Mouse (Mus musculus) liver, embryonic 16.5 days (tissue): Measurements from ENCODE around the gene Col4a6. TPM values are rescaled to one million over a fixed set of nuclear protein-coding genes. Genes with fewer than 3 reads are reported as not detected.
A peak's percentile ranks its signal among the peaks of the same experiment; 100 is the strongest.

ENCODE experiments used
- ATAC-seq: fragments of 200-750 bp; cut with Nextera tagmentation; 2 replicates; pipeline ENCODE4 v1.8.0; 2017; ENCODE audit warnings: low read depth, mild to moderate bottlenecking, moderate number of reproducible peaks, moderate library complexity
- H3K27ac ChIP-seq: fragments of 300-500 bp; sonication (generic); 2 replicates; pipeline ENCODE4 v1.5.1; 2014; ENCODE audit warnings: mild to moderate bottlenecking, low read length
- H3K27me3 ChIP-seq: fragments of 300-500 bp; sonication (generic); 2 replicates; pipeline ENCODE4 v1.6.1; 2014; ENCODE audit warnings: low read depth, low read length, mixed read lengths; ENCODE audit not compliant: control insufficient read depth, insufficient read depth
- H3K36me3 ChIP-seq: fragments of 300-500 bp; sonication (generic); 2 replicates; pipeline ENCODE4 v1.6.1; 2014; ENCODE audit warnings: mild to moderate bottlenecking; ENCODE audit not compliant: control insufficient read depth, insufficient read depth
- H3K4me1 ChIP-seq: fragments of 300-500 bp; sonication (generic); 2 replicates; pipeline ENCODE4 v1.6.1; 2014; ENCODE audit warnings: low read depth, low read length, mixed read lengths; ENCODE audit not compliant: control insufficient read depth
- H3K4me2 ChIP-seq: fragments of 300-500 bp; sonication (generic); 2 replicates; pipeline ENCODE4 v1.6.1; 2014; ENCODE audit warnings: low read depth, low read length, mixed read lengths
- H3K4me3 ChIP-seq: fragments of 300-500 bp; sonication (generic); 2 replicates; pipeline ENCODE4 v1.5.1; 2014; ENCODE audit warnings: low read depth, mild to moderate bottlenecking, low read length
- H3K9ac ChIP-seq: fragments of 300-500 bp; sonication (generic); 2 replicates; pipeline ENCODE4 v1.6.1; 2014; ENCODE audit warnings: low read depth, low read length
- H3K9me3 ChIP-seq: fragments of 300-500 bp; sonication (generic); replicated peaks from 2 replicates; pipeline ENCODE4 v1.6.1; 2016; ENCODE audit warnings: low read length; ENCODE audit not compliant: control insufficient read depth
- WGBS: fragments of 180-500 bp; shearing (Covaris S2); extraction: QIAGEN DNeasy Blood & Tissue Kit; methylation state at CpG from one replicate; pipeline ENCODE4 v1.1.7; 2014; ENCODE audit not compliant: insufficient replicate concordance; 5-methylcytosine and 5-hydroxymethylcytosine counted together
- polyA plus RNA-seq: library from polyadenylated mRNA; unstranded; fragments of >200 nt; fragmentation: Nextera tagmentation; extraction: Ambion mirVana; gene quantifications from 2 replicates; pipeline ENCODE4 v1.2.1, GENCODE M21; 2015

Gene Col4a6
- 0.11 and 0.14 TPM in 2 replicates for polyA plus RNA-seq

- peak within 1 kb of the TSS; percentile 4; the same call in 1 of the 2 replicates for H3K4me2 ChIP-seq
- no peaks in the 10 kb centered on the region for H3K9me3 ChIP-seq
- 18% methylated on average over 16 of the region's 16 CpGs for WGBS
- no peaks in the 10 kb centered on the region for H3K4me1 ChIP-seq
- peaks cover 5% of the 10 kb centered on the region for H3K27me3 ChIP-seq
- no peak for ATAC-seq
- no peaks in the 10 kb centered on the region for H3K36me3 ChIP-seq
- H3K9ac ChIP-seq: no peak within 1 kb of the TSS
- no peak within 1 kb of the TSS for H3K27ac ChIP-seq
- no peak within 1 kb of the TSS for H3K4me3 ChIP-seq
Observed at GRCm38 (mm10) chrX:141473470-141474302, at the start of gene Col4a6. Gene Col4a6 (minus strand): TSS chrX:141474076.

GRCm38 (mm10) chrX:141503125-141503524 is 29.2 kb upstream of the Col4a6 start:
- no peaks in the 10 kb centered on the region for H3K9me3 ChIP-seq
- WGBS: 65% methylated on average over 1 of the region's 1 CpGs

GRCm38 (mm10) chrX:141494545-141494944 is 20.7 kb upstream of the Col4a6 start:
- H3K36me3 ChIP-seq: no peaks in the 10 kb centered on the region
- 56% methylated on average over 4 of the region's 4 CpGs for WGBS
- H3K27ac ChIP-seq: no peak overlapping the region
- no peaks in the 10 kb centered on the region for H3K9me3 ChIP-seq
- H3K4me1 ChIP-seq: no peaks in the 10 kb centered on the region
- H3K27me3 ChIP-seq: no peaks in the 10 kb centered on the region
- no peak overlapping the region for H3K4me3 ChIP-seq
- H3K9ac ChIP-seq: no peak overlapping the region
- no peak for ATAC-seq
- no peak overlapping the region for H3K4me2 ChIP-seq

More at GRCm38 (mm10) chrX:141503125-141503524, 29.2 kb upstream of the Col4a6 start:
- no peak overlapping the region for H3K4me2 ChIP-seq
- no peaks in the 10 kb centered on the region for H3K4me1 ChIP-seq
- H3K36me3 ChIP-seq: no peaks in the 10 kb centered on the region
- H3K9ac ChIP-seq: no peak overlapping the region
- H3K27ac ChIP-seq: no peak overlapping the region
- no peak for ATAC-seq
- H3K27me3 ChIP-seq: no peaks in the 10 kb centered on the region
- no peak overlapping the region for H3K4me3 ChIP-seq

DNA sequence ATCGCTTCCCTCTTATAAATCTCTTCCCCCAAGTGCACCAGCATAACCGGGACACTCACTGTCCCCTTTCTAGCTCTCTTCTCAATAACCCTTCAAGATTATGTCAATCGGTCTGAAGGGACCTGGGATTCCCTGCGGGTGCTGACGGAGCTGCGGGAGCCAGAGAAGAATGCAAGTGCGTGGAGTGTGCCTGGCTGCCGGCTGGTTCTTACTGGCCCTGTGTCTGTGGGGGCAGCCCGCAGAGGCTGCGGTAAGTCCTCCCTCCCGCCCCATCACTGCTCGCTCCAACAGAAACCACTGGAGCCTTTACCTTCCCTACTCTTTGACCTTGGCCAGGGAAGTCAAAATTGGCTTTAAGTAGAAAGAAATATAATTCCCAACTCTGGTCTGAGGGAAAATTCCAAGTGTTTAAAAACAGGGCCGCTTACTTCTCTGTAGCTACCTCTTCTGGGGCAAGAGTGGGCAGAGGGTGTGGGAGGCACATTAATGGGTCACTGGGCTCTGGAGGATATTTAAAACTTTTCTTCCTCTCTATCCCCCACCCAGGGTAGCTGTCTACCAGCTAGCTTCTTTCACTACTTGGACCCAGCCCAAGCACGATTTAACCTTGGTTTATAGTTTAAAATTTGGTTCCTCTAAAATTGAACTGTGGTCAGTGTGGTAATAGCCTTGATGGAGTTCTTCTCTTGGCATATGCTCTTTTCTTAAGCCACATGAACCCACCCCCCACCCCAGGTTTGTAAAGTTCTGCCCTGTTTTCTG is 1.9 kb upstream of the Col4a6 start:
- Histone ChIP-seq H3K9me3 (no peaks in the 10 kb centered on the region), H3K4me2 (peak overlapping the region; percentile 49), H3K27ac (no peak overlapping the region), H3K4me3 (peak overlapping the region; percentile 46), H3K36me3 (no peaks in the 10 kb centered on the region), H3K4me1 (no peaks in the 10 kb centered on the region), H3K9ac (no peak overlapping the region), H3K27me3 (peaks cover 5% of the 10 kb centered on the region)
- no peak for ATAC-seq
- 20% methylated on average over 14 of the region's 14 CpGs for WGBS

- no peaks in the 10 kb centered on the region for H3K4me1 ChIP-seq
- H3K27ac ChIP-seq: no peak within 1 kb of the TSS
- no peaks in the 10 kb centered on the region for H3K36me3 ChIP-seq
- H3K9ac ChIP-seq: no peak within 1 kb of the TSS
- no peak for ATAC-seq
- WGBS: 16% methylated on average over 13 of the region's 13 CpGs
- peak within 1 kb of the TSS; percentile 49 for H3K4me2 ChIP-seq
- peaks cover 5% of the 10 kb centered on the region for H3K27me3 ChIP-seq
- peak within 1 kb of the TSS; percentile 46 for H3K4me3 ChIP-seq
- H3K9me3 ChIP-seq: no peaks in the 10 kb centered on the region
Observed at GRCm38 (mm10) chrX:141475110-141475509, 1.2 kb upstream of the Col4a6 start, which contains the start of gene Col4a5. Gene Col4a5 (plus strand): TSS chrX:141475385.

DNA sequence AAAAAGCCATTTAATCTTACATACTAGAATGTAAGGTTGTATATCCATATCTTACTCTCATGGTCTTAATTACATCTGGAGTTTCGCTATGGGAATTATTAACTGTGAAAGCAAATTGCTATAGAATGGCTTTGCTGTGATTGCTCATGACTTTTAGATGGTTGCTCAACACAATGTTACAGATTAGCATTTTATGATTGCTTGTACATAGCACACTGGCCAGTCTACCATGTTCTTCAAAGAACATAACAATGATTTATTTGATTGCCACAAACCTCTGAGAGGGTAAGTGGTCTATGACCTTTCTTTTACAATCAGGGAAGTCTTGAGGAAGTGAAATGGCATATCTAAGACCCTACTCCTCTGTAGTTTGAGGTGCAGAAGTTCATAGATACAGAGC is 25.9 kb downstream of the Col4a6 start:
- no peaks in the 10 kb centered on the region; the same call in 1 of the 2 replicates for H3K27me3 ChIP-seq
- WGBS: 43% methylated on average over 1 of the region's 1 CpGs
- no peak overlapping the region for H3K4me2 ChIP-seq
- no peak for ATAC-seq
- H3K9ac ChIP-seq: no peak overlapping the region
- no peaks in the 10 kb centered on the region for H3K36me3 ChIP-seq
- H3K4me3 ChIP-seq: no peak overlapping the region
- no peaks in the 10 kb centered on the region for H3K4me1 ChIP-seq
- no peaks in the 10 kb centered on the region for H3K9me3 ChIP-seq
- H3K27ac ChIP-seq: no peak overlapping the region

DNA sequence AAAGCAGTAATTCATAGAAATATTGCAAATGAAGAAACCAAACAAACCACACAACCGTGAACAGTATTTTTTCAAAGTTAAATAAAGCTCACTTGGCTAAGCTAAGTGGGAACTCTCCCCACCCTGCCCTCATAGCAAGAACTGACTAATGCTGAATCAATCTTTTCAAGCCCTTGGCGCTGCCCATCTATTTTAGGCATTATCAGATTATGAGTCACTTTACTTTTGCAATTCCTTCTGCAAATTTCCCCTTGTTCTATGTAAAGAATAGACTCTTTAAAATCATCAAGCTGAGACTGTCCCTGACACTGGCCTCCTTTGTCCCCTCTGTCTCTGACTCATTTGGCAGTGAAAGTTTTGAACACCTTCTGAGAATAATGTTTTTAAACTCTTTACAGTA is 34.5 kb downstream of the Col4a6 start:
- no peak overlapping the region for H3K9ac ChIP-seq
- no peak overlapping the region for H3K27ac ChIP-seq
- H3K4me1 ChIP-seq: no peaks in the 10 kb centered on the region
- no peaks in the 10 kb centered on the region for H3K9me3 ChIP-seq
- 36% methylated on average over 2 of the region's 2 CpGs for WGBS
- no peak overlapping the region for H3K4me3 ChIP-seq
- H3K36me3 ChIP-seq: no peaks in the 10 kb centered on the region
- H3K27me3 ChIP-seq: no peaks in the 10 kb centered on the region; the same call in 1 of the 2 replicates
- ATAC-seq: no peak
- H3K4me2 ChIP-seq: no peak overlapping the region

GRCm38 (mm10) chrX:141436780-141437179 is 37.1 kb downstream of the Col4a6 start:
- no peak overlapping the region for H3K9ac ChIP-seq
- no peak overlapping the region for H3K27ac ChIP-seq
- no peaks in the 10 kb centered on the region; the same call in 1 of the 2 replicates for H3K27me3 ChIP-seq
- ATAC-seq: no peak
- H3K36me3 ChIP-seq: no peaks in the 10 kb centered on the region
- H3K4me1 ChIP-seq: no peaks in the 10 kb centered on the region
- H3K9me3 ChIP-seq: no peaks in the 10 kb centered on the region
- no peak overlapping the region for H3K4me3 ChIP-seq
- no peak overlapping the region for H3K4me2 ChIP-seq
- 65% methylated on average over 6 of the region's 6 CpGs for WGBS

GRCm38 (mm10) chrX:141415318-141415717 is 58.6 kb downstream of the Col4a6 start:
- 50% methylated on average over 2 of the region's 2 CpGs for WGBS
- Histone ChIP-seq H3K4me2 (no peak overlapping the region), H3K9me3 (no peaks in the 10 kb centered on the region), H3K27ac (no peak overlapping the region), H3K27me3 (no peaks in the 10 kb centered on the region), H3K9ac (no peak overlapping the region), H3K36me3 (no peaks in the 10 kb centered on the region), H3K4me1 (no peaks in the 10 kb centered on the region), H3K4me3 (no peak overlapping the region)
- ATAC-seq: no peak
